Mouse (Mus musculus) liver, embryonic 14.5 days (tissue): Measurements from ENCODE around the gene Gm28053.

Experiments used
- CTCF ChIP-seq: IDR thresholded peaks from 2 replicates; pipeline ENCODE4 v1.5.1; 2016; ENCODE audit warnings: antibody characterized with exemption, low read depth, control low read depth
- EP300 ChIP-seq: IDR thresholded peaks from 2 replicates; pipeline ENCODE4 v1.6.1; 2016; ENCODE audit warnings: antibody characterized with exemption, low read depth

- TF ChIP-seq CTCF = no peak
- no peak for TF ChIP-seq EP300
Observed at GRCm38 (mm10) chr6:48669446-48669969, 48.9 kb upstream of the Gm28053 start.
